ENCODE assay signal across 9 mouse cellular contexts in the genomic region with DNA sequence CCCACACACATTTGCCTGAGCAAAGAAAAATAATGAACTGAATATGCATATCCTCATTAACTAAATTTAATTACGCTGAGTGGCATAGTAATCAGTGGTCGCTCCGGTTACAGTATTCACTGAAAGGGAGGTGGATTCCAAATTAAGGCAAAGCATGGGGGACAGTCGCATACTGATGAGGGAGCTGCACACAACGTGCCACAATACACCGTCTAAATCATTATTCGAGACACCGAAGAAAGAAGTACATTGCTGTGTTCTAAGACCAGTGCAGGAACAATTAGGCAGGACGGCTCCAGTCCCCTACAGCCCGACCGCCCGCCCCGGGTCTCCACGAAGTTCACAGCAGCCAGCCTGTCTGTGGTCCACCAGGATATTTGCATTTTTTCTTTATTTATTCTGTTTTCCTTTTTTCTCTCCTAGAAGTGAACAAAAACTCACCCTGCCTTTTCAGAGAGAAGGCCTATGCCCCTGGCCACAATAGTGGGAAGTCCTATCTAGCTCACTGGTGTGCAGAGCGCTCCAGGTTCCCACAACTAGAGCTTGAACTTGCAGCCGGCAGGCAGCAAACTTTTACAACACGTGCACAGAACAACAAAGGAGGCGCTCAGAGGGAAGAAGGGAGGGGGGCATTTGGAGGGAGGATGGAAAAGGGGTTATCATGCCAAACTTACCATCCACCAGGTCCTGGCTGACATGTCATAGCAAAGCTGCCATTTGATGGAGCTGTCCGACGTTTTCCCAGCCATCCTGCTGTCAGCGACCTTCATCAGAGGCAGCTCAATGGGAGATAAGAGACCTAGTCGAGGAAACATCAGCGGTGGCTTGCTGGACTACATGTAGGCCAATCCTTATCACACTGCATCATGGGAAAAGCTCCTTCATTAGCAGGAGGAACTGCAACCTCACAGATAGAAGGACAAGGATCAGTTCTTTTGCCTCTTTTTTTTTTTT. TPM values are rescaled to one million over a fixed set of nuclear protein-coding genes. Genes with fewer than 3 reads are reported as not detected.
DNase-seq lines count a peak whose midpoint lies in the region; ATAC-seq and TF ChIP-seq lines count a peak whose summit lies in the region.
"Had no signal": no experiment of that assay in that cellular context is flagged by ENCODE, and none has a peak within 500 bp of the region (broad histone marks: within the 10 kb centered on the region; RNA-seq: fewer than 3 reads in every experiment).

A gene (minus strand): TSS at position 910 of the 954 bp plus-strand sequence.

- H3K4me3 ChIP-seq in CH12.LX (replicated peaks in 1 of 3; ENCODE audit: low read depth in 2 of 3, low read length in 2 of 3, poor library complexity in 1 of 3): no peak within 1 kb of the TSS
- H3K4me3 ChIP-seq in forebrain, embryonic 13.5 days: peak within 1 kb of the TSS; percentile 29
- no peak within 1 kb of the TSS for H3K4me3 ChIP-seq in limb, embryonic 12.5 days (replicated peaks)

- intact Hi-C loops in heart, postnatal 14 days (cut with DNase I): loop anchor here (5.0 to 10.0 kb wide), 2 partner anchors 63 to 650 kb away; no protein-coding TSS in a partner anchor

- no peak for TF ChIP-seq RAD21 in CH12.LX (IDR thresholded peaks at IDR 0.05; ENCODE audit: low read depth, low read length)

- TF ChIP-seq EP300 in CH12.LX (IDR thresholded peaks at IDR 0.05; ENCODE audit: low read length): no peak

- peak within 1 kb of the TSS; percentile 40 for H3K4me2 ChIP-seq in CH12.LX (ENCODE audit: insufficient read depth, low read depth, poor library complexity, severe bottlenecking)
- peak within 1 kb of the TSS; percentile 59 for H3K4me2 ChIP-seq in forebrain, embryonic 13.5 days
- no peak within 1 kb of the TSS for H3K4me2 ChIP-seq in limb, embryonic 12.5 days

- in situ Hi-C loops in CH12.LX (cut with MboI; ENCODE audit: low pct_ligation_motif_present, low pct_unique_long_range_greater_than_20kb, low sequenced_read_pairs): no loop called here

- H3K4me1 ChIP-seq in CH12.LX (ENCODE audit: control insufficient read depth in 1 of 2, insufficient read depth in 2 of 2): 0 out of 4 replicates have a peak, but pooled peaks cover 0 to 3% of the 10 kb centered on the region in 2 experiments
- H3K4me1 ChIP-seq in forebrain, embryonic 13.5 days: peaks cover 47% of the 10 kb centered on the region
- H3K4me1 ChIP-seq in limb, embryonic 12.5 days (replicated peaks): peaks cover 53% of the 10 kb centered on the region

- ATAC-seq in forebrain, embryonic 13.5 days: peak; percentile 93
- ATAC-seq in limb, embryonic 12.5 days (ENCODE audit: insufficient number of reproducible peaks, insufficient read depth, low FRiP score, low TSS enrichment, low read depth): no peak

- no peaks in the 10 kb centered on the region for H3K27me3 ChIP-seq in CH12.LX (replicated peaks)
- H3K27me3 ChIP-seq in forebrain, embryonic 13.5 days: no peaks in the 10 kb centered on the region
- no peaks in the 10 kb centered on the region for H3K27me3 ChIP-seq in limb, embryonic 12.5 days

- WGBS in forebrain, embryonic 13.5 days: 11% methylated on average over 23 of the region's 23 CpGs
- 64% methylated on average over 23 of the region's 23 CpGs for WGBS in limb, embryonic 12.5 days

- H3K9me3 ChIP-seq in CH12.LX (replicated peaks; ENCODE audit: low read length): no peaks in the 10 kb centered on the region
- no peaks in the 10 kb centered on the region for H3K9me3 ChIP-seq in forebrain, embryonic 13.5 days (replicated peaks)
- H3K9me3 ChIP-seq in limb, embryonic 12.5 days: no peaks in the 10 kb centered on the region

- H3K36me3 ChIP-seq in CH12.LX (replicated peaks in 1 of 2; ENCODE audit: control insufficient read depth in 1 of 2, insufficient read depth in 1 of 2, low read length in 1 of 2): no peaks in the 10 kb centered on the region
- H3K36me3 ChIP-seq in forebrain, embryonic 13.5 days (ENCODE audit: poor library complexity, severe bottlenecking): no peaks in the 10 kb centered on the region
- H3K36me3 ChIP-seq in limb, embryonic 12.5 days: no peaks in the 10 kb centered on the region

- TF ChIP-seq POLR2A in CH12.LX (IDR thresholded peaks at IDR 0.05; ENCODE audit: low read depth, low read length): no peak

- dilution Hi-C loops in CH12.LX (cut with MboI; ENCODE audit: extremely low pct_ligation_motif_present, extremely low pct_unique_long_range_greater_than_20kb, low sequenced_read_pairs): no loop called here

- no peak within 1 kb of the TSS for H3K27ac ChIP-seq in CH12.LX (ENCODE audit: insufficient read depth, low read depth)
- peak within 1 kb of the TSS; percentile 81 for H3K27ac ChIP-seq in forebrain, embryonic 13.5 days
- H3K27ac ChIP-seq in limb, embryonic 12.5 days: peak within 1 kb of the TSS; percentile 50; the same call in 1 of the 2 replicates

- no peak within 1 kb of the TSS for H3K9ac ChIP-seq in CH12.LX (ENCODE audit: insufficient read depth, low read depth)
- peak within 1 kb of the TSS; percentile 43; the same call in 1 of the 2 replicates for H3K9ac ChIP-seq in forebrain, embryonic 13.5 days
- H3K9ac ChIP-seq in limb, embryonic 12.5 days (replicated peaks): no peak within 1 kb of the TSS

- TF ChIP-seq CTCF in CH12.LX (conservative IDR thresholded peaks at IDR 0.05 in 1 of 2, IDR thresholded peaks at IDR 0.05 in 1 of 2; ENCODE audit: low read depth in 2 of 2, low read length in 2 of 2): no peak

- no peak for DNase-seq in adrenal gland, adult 18-20 months (ENCODE audit: low spot score in 2 of 2)
- DNase-seq in adrenal gland, adult (ENCODE audit: inconsistent age in 2 of 2, low spot score in 1 of 2): no peak
- DNase-seq in CH12.LX (ENCODE audit: extremely low read depth): no peak
- DNase-seq in heart, postnatal 14 days: peak in 1 of 2 experiments; percentile 21
- DNase-seq in spleen, adult 18-20 months: no peak
- DNase-seq in cerebellum, adult 8-10 months: no peak

- H3K79me2 ChIP-seq in CH12.LX (replicated peaks; ENCODE audit: control insufficient read depth, extremely low read depth, insufficient read depth, poor library complexity, severe bottlenecking): no peaks in the 10 kb centered on the region

TF ChIP-seq in CH12.LX, 34 proteins besides CTCF, POLR2A, EP300 and RAD21:
- no peak for TF ChIP-seq IRF4 (IDR thresholded peaks at IDR 0.05; ENCODE audit: low read depth, low read length)
- TF ChIP-seq HCFC1 (IDR thresholded peaks at IDR 0.05; ENCODE audit: low read depth, low read length): no peak
- no peak for TF ChIP-seq E2F4 (IDR thresholded peaks at IDR 0.05; ENCODE audit: insufficient replicate concordance, low read depth, low read length)
- no peak for TF ChIP-seq JUND (conservative IDR thresholded peaks at IDR 0.05; ENCODE audit: low read depth, low read length)
- TF ChIP-seq UBTF (IDR thresholded peaks at IDR 0.05; ENCODE audit: low read depth, low read length): no peak
- TF ChIP-seq ZC3H11A (IDR thresholded peaks at IDR 0.05; ENCODE audit: low read depth, low read length): no peak
- TF ChIP-seq NRF1 (IDR thresholded peaks at IDR 0.05; ENCODE audit: low read depth, low read length): no peak
- TF ChIP-seq ELF1 (IDR thresholded peaks at IDR 0.05; ENCODE audit: low read depth, low read length): no peak
- no peak for TF ChIP-seq ZNF384 (IDR thresholded peaks at IDR 0.05; ENCODE audit: low read depth, low read length)
- TF ChIP-seq KAT2A (IDR thresholded peaks at IDR 0.05; ENCODE audit: insufficient replicate concordance, low read length): no peak
- TF ChIP-seq PAX5 (IDR thresholded peaks at IDR 0.05; ENCODE audit: low read length): no peak
- TF ChIP-seq SMC3 (IDR thresholded peaks at IDR 0.05; ENCODE audit: low read depth, low read length): no peak
- no peak for TF ChIP-seq MAZ (IDR thresholded peaks at IDR 0.05; ENCODE audit: low read depth, low read length)
- TF ChIP-seq RCOR1 (conservative IDR thresholded peaks at IDR 0.05; ENCODE audit: low read depth, low read length): no peak
- TF ChIP-seq TCF12 (IDR thresholded peaks at IDR 0.05; ENCODE audit: low read depth, low read length): no peak

RNA-seq across cellular contexts. Expression of the gene that starts here (rescaled TPM):
- 10 to 100 TPM; 61.8 to 76.3 TPM for total RNA-seq in adrenal gland, adult 18-20 months (2021)
- total RNA-seq in CH12.LX (2012; rRNA removed) (0.04 TPM in 2 replicates), CH12.LX (2014; rRNA removed) (0.05 and 0.11 TPM in 2 replicates)
- 0.05 and 0.09 TPM in 2 replicates for polyA plus RNA-seq in CH12.LX (2012; ENCODE audit: insufficient read length, low read depth)
- 170 and 204 TPM in 2 replicates for polyA plus RNA-seq in forebrain, embryonic 13.5 days (2015; fragmentation: Nextera tagmentation; extraction: Ambion mirVana)
- 100 to 1,000 TPM; 136 to 138 TPM for total RNA-seq in heart, postnatal 14 days (2021)
- polyA plus RNA-seq in limb, embryonic 12.5 days (2016; fragmentation: Nextera tagmentation; extraction: Ambion mirVana): 58.6 and 58.8 TPM in 2 replicates
- total RNA-seq: common myeloid progenitor, adult 5-6 weeks had no signal

Comparison
In these comparisons a context has a peak if more than half of its experiments do, and no peak if none do; other contexts are left out.
1. RNA of the gene that starts here (total RNA-seq): 136 to 138 TPM in heart, postnatal 14 days and 61.8 to 76.3 TPM in adrenal gland, adult 18-20 months; 0.04 to 0.11 TPM in CH12.LX; every median in the first group is over 10 times any median in the second.
2. RNA of the gene that starts here (polyA plus RNA-seq): 170 to 204 TPM in forebrain, embryonic 13.5 days and 58.6 to 58.8 TPM in limb, embryonic 12.5 days; 0.05 to 0.09 TPM in CH12.LX; every median in the first group is over 10 times any median in the second.